Mouse (Mus musculus): Measurements from ENCODE around the gene Cd47. TPM values are rescaled to one million over a fixed set of nuclear protein-coding genes. Genes with fewer than 3 reads are reported as not detected.

Cd47 gene
- polyA plus RNA-seq, 1 experiment from 2014 or later = 98.2 TPM

DNA sequence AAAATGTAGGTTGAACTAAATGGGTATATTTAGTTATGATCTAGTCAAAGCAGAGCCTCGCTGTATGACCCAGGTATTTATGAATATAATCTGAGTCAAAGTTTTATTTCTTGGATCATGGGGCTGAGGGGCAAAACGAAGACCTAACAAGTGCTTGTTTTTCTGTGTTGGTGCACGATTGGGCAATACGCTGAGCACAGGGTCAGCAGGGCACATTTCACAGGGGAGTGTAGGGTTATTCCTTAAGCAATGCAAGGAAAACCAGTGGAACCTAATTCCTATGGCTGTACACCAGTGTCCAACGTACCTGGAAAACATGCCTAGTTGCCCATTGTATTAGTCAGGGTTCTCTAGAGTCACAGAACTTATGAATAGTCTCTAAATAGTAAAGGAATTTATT lies 12.6 kb upstream of the Cd47 start:
- ATAC-seq = no peak
- Histone ChIP-seq H3K4me2 (replicated peaks; ENCODE audit: low read depth) (no peak overlapping the region), H3K27me3 (replicated peaks; ENCODE audit: control insufficient read depth, insufficient read depth, low read length) (no peaks in the 10 kb centered on the region), H3K4me1 (replicated peaks; ENCODE audit: control insufficient read depth, insufficient read depth, low read length) (no peaks in the 10 kb centered on the region), H3K4me3 (ENCODE audit: low read depth, low read length) (no peak overlapping the region), H3K9me3 (ENCODE audit: control insufficient read depth) (no peaks in the 10 kb centered on the region), H3K36me3 (ENCODE audit: control insufficient read depth, insufficient read depth) (no peaks in the 10 kb centered on the region), H3K9ac (ENCODE audit: low read depth, low read length) (no peak overlapping the region), H3K27ac (ENCODE audit: low read depth, low read length) (no peak overlapping the region)
- TF ChIP-seq CTCF (IDR thresholded peaks at IDR 0.05; ENCODE audit: low read depth) = no peak
- 87% methylated on average over 5 of the region's 5 CpGs for WGBS

- no peak for ATAC-seq
- H3K36me3 ChIP-seq (ENCODE audit: control insufficient read depth, insufficient read depth) = no peaks in the 10 kb centered on the region
- no peaks in the 10 kb centered on the region for H3K9me3 ChIP-seq (ENCODE audit: control insufficient read depth)
- WGBS = 88% methylated on average over 9 of the region's 9 CpGs
- no peak overlapping the region for H3K9ac ChIP-seq (ENCODE audit: low read depth, low read length)
- H3K4me2 ChIP-seq (replicated peaks; ENCODE audit: low read depth) = no peak overlapping the region
- H3K4me3 ChIP-seq (ENCODE audit: low read depth, low read length) = no peak overlapping the region
- H3K4me1 ChIP-seq (replicated peaks; ENCODE audit: control insufficient read depth, insufficient read depth, low read length) = no peaks in the 10 kb centered on the region
- TF ChIP-seq CTCF (IDR thresholded peaks at IDR 0.05; ENCODE audit: low read depth) = no peak
- H3K27me3 ChIP-seq (replicated peaks; ENCODE audit: control insufficient read depth, insufficient read depth, low read length) = no peaks in the 10 kb centered on the region
- no peak overlapping the region for H3K27ac ChIP-seq (ENCODE audit: low read depth, low read length)
Observed at GRCm38 (mm10) chr16:49790575-49791465, 9.5 kb upstream of the Cd47 start.

- Histone ChIP-seq H3K4me3 (ENCODE audit: low read depth, low read length) (no peak overlapping the region), H3K27ac (ENCODE audit: low read depth, low read length) (no peak overlapping the region), H3K36me3 (ENCODE audit: control insufficient read depth, insufficient read depth) (no peaks in the 10 kb centered on the region), H3K4me1 (replicated peaks; ENCODE audit: control insufficient read depth, insufficient read depth, low read length) (no peaks in the 10 kb centered on the region), H3K4me2 (replicated peaks; ENCODE audit: low read depth) (no peak overlapping the region), H3K27me3 (replicated peaks; ENCODE audit: control insufficient read depth, insufficient read depth, low read length) (no peaks in the 10 kb centered on the region), H3K9ac (ENCODE audit: low read depth, low read length) (no peak overlapping the region), H3K9me3 (ENCODE audit: control insufficient read depth) (no peaks in the 10 kb centered on the region)
- no peak for TF ChIP-seq CTCF (IDR thresholded peaks at IDR 0.05; ENCODE audit: low read depth)
- ATAC-seq = no peak
- WGBS = 63% methylated on average over 9 of the region's 9 CpGs
Observed at GRCm38 (mm10) chr16:49792446-49792878, 7.9 kb upstream of the Cd47 start.

DNA sequence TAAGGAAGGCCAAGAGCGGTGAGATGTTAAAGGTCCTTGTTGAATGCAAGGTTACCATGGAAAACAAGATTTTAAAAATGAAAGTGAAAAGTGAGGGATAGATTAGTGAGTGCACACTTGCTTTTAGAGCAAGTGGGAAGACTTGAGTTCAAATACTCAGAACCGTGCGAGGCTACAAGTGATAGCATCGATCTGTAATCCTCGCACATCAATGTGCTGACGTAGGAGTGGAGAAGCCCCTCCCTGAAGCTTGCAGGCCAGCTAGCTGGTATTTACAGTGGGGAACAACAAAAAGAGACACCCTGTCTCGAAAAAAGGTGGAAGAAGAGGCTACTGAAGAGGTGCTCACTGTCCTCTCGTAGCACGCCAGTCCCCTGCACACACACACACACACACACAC lies 6.7 kb upstream of the Cd47 start:
- ATAC-seq = no peak
- no peaks in the 10 kb centered on the region for H3K9me3 ChIP-seq (ENCODE audit: control insufficient read depth)
- 90% methylated on average over 9 of the region's 9 CpGs for WGBS
- H3K9ac ChIP-seq (ENCODE audit: low read depth, low read length) = no peak overlapping the region
- H3K4me2 ChIP-seq (replicated peaks; ENCODE audit: low read depth) = no peak overlapping the region
- H3K4me1 ChIP-seq (replicated peaks; ENCODE audit: control insufficient read depth, insufficient read depth, low read length) = no peaks in the 10 kb centered on the region
- no peaks in the 10 kb centered on the region for H3K27me3 ChIP-seq (replicated peaks; ENCODE audit: control insufficient read depth, insufficient read depth, low read length)
- H3K27ac ChIP-seq (ENCODE audit: low read depth, low read length) = no peak overlapping the region
- H3K36me3 ChIP-seq (ENCODE audit: control insufficient read depth, insufficient read depth) = no peaks in the 10 kb centered on the region
- no peak overlapping the region for H3K4me3 ChIP-seq (ENCODE audit: low read depth, low read length)
- TF ChIP-seq CTCF (IDR thresholded peaks at IDR 0.05; ENCODE audit: low read depth) = no peak

GRCm38 (mm10) chr16:49796271-49796670 lies 4.1 kb upstream of the Cd47 start:
- Histone ChIP-seq H3K27me3 (replicated peaks; ENCODE audit: control insufficient read depth, insufficient read depth, low read length) (no peaks in the 10 kb centered on the region), H3K9me3 (ENCODE audit: control insufficient read depth) (no peaks in the 10 kb centered on the region), H3K4me3 (ENCODE audit: low read depth, low read length) (no peak overlapping the region), H3K27ac (ENCODE audit: low read depth, low read length) (no peak overlapping the region), H3K9ac (ENCODE audit: low read depth, low read length) (no peak overlapping the region), H3K36me3 (ENCODE audit: control insufficient read depth, insufficient read depth) (no peaks in the 10 kb centered on the region), H3K4me2 (replicated peaks; ENCODE audit: low read depth) (no peak overlapping the region), H3K4me1 (replicated peaks; ENCODE audit: control insufficient read depth, insufficient read depth, low read length) (no peaks in the 10 kb centered on the region)
- no peak for ATAC-seq
- TF ChIP-seq CTCF (IDR thresholded peaks at IDR 0.05; ENCODE audit: low read depth) = no peak
- WGBS = 86% methylated on average over 2 of the region's 2 CpGs

- no peak for ATAC-seq
- WGBS = 88% methylated on average over 2 of the region's 2 CpGs
- H3K9me3 ChIP-seq (ENCODE audit: control insufficient read depth) = no peaks in the 10 kb centered on the region
- no peaks in the 10 kb centered on the region for H3K4me1 ChIP-seq (replicated peaks; ENCODE audit: control insufficient read depth, insufficient read depth, low read length)
- no peak overlapping the region for H3K27ac ChIP-seq (ENCODE audit: low read depth, low read length)
- H3K9ac ChIP-seq (ENCODE audit: low read depth, low read length) = no peak overlapping the region
- no peaks in the 10 kb centered on the region for H3K27me3 ChIP-seq (replicated peaks; ENCODE audit: control insufficient read depth, insufficient read depth, low read length)
- TF ChIP-seq CTCF (IDR thresholded peaks at IDR 0.05; ENCODE audit: low read depth) = no peak
- H3K4me3 ChIP-seq (ENCODE audit: low read depth, low read length) = no peak overlapping the region
- H3K36me3 ChIP-seq (ENCODE audit: control insufficient read depth, insufficient read depth) = no peaks in the 10 kb centered on the region
- no peak overlapping the region for H3K4me2 ChIP-seq (replicated peaks; ENCODE audit: low read depth)
Observed at GRCm38 (mm10) chr16:49796954-49797353, 3.4 kb upstream of the Cd47 start.
